Mouse (Mus musculus) megakaryocyte, embryonic 14.5 days (primary cell): ENCODE data around the gene 1700021F07Rik.

Experiments used
- FLI1 ChIP-seq: IDR thresholded peaks from 2 replicates; pipeline ENCODE4 v1.6.1; 2012; ENCODE audit warnings: low read length, inconsistent platforms, mixed read lengths
- GATA1 ChIP-seq: IDR thresholded peaks from 3 replicates; pipeline ENCODE4 v1.6.1; 2012; ENCODE audit warnings: mixed read lengths, low read length, inconsistent platforms, borderline replicate concordance

GRCm38 (mm10) chr2:173561851-173562442 lies 39.6 kb downstream of the 1700021F07Rik start:
- no peak for TF ChIP-seq GATA1
- no peak for TF ChIP-seq FLI1
